Mouse (Mus musculus) olfactory bulb, adult 2 months (tissue): ENCODE data around the gene AY761184.
"Not testable (repeated sequence)": the region's sequence is repeated elsewhere in the genome, so short reads cannot be mapped to it uniquely, and the experiment has no call there.

Experiments
- CTCF ChIP-seq: fragments of 200-500 bp; IDR thresholded peaks from 2 replicates; pipeline ENCODE4 v1.5.1; 2012; ENCODE audit warnings: low read depth, mild to moderate bottlenecking, low read length, moderate library complexity; ENCODE audit not compliant: insufficient read depth
- POLR2A ChIP-seq: fragments of 200-500 bp; IDR thresholded peaks from 2 replicates; pipeline ENCODE4 v1.6.1; 2012; ENCODE audit warnings: mild to moderate bottlenecking, low read depth, low read length, moderate library complexity; ENCODE audit not compliant: insufficient read depth

GRCm38 (mm10) chr8:21665497-21665896, 37.9 kb downstream of the AY761184 start, which contains the start of gene Defa34:
- TF ChIP-seq CTCF, POLR2A: not testable (repeated sequence)
